Mouse (Mus musculus) liver, adult 2 months (tissue): ENCODE data around the gene Alpk3.

Experiments used
- CTCF ChIP-seq: fragments of 200-500 bp; IDR thresholded peaks from 2 replicates; pipeline ENCODE4 v1.5.1; 2011; ENCODE audit warnings: low read depth, low read length, control low read depth
- POLR2A ChIP-seq: fragments of 200-500 bp; IDR thresholded peaks from 2 replicates; pipeline ENCODE4 v1.6.1; 2011; ENCODE audit warnings: low read length, control low read depth; ENCODE audit not compliant: insufficient read depth; ENCODE audit errors: extremely low read depth

DNA sequence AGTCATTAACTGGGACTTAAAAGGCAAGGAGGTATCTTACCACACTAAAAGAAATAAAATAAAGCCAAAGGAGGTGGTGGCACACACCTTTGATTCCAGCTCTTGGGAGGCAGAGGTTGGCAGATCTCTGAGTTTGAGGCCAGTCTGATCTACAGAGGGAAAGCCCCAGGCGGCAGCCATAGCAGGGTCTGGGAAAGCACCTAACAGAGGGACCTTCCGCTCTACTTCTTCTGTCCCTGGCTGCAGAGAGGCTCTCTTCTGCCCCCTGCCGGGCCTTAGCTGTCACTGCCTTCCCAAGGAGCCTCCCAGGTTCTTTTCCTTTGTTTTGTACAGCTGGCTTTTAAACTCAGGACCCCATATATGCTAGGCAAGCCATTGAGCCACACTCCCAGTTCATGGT, 97.6 kb downstream of the Alpk3 start:
- TF ChIP-seq CTCF, result peak; percentile 94
- no peak for TF ChIP-seq POLR2A
